Mouse (Mus musculus) midbrain, embryonic 10.5 days (tissue): ENCODE measurements around the gene Atp5g2. TPM values are rescaled to one million over a fixed set of nuclear protein-coding genes. Genes with fewer than 3 reads are reported as not detected.
"Not testable (repeated sequence)": the region's sequence is repeated elsewhere in the genome, so short reads cannot be mapped to it uniquely, and the experiment has no call there.

Experiments
- DNase-seq: peaks from one replicate; pipeline ENCODE4 v3.0.0-alpha.2; 2017; ENCODE audit warnings: low spot score
- H3K27ac ChIP-seq: fragments of 300-500 bp; sonication (generic); replicated peaks from 2 replicates; pipeline ENCODE4 v1.5.1; 2016; ENCODE audit warnings: mild to moderate bottlenecking
- H3K27me3 ChIP-seq: fragments of 300-500 bp; sonication (generic); 2 replicates; pipeline ENCODE4 v1.6.1; 2016; ENCODE audit warnings: low read depth, mild to moderate bottlenecking; ENCODE audit not compliant: poor library complexity, severe bottlenecking
- H3K36me3 ChIP-seq: fragments of 300-500 bp; sonication (generic); 2 replicates; pipeline ENCODE4 v1.6.1; 2016; ENCODE audit warnings: mild to moderate bottlenecking, moderate library complexity
- H3K4me1 ChIP-seq: fragments of 300-500 bp; sonication (generic); 2 replicates; pipeline ENCODE4 v1.6.1; 2016
- H3K4me3 ChIP-seq: fragments of 300-500 bp; sonication (generic); 2 replicates; pipeline ENCODE4 v1.5.1; 2016; ENCODE audit warnings: mild to moderate bottlenecking, moderate library complexity
- H3K9me3 ChIP-seq: fragments of 300-500 bp; sonication (generic); replicated peaks from 2 replicates; pipeline ENCODE4 v1.6.1; 2016; ENCODE audit warnings: mild to moderate bottlenecking
- WGBS: fragments of 180-500 bp; shearing (Covaris S2); methylation state at CpG from one replicate; pipeline ENCODE4 v1.1.7; 2016; 5-methylcytosine and 5-hydroxymethylcytosine counted together
- polyA plus RNA-seq: library from polyadenylated mRNA; unstranded; fragments of >200 nt; fragmentation: Nextera tagmentation; extraction: Ambion mirVana; gene quantifications from 2 replicates; pipeline ENCODE4 v1.2.1, GENCODE M21; 2016

The Atp5g2 gene
- polyA plus RNA-seq, 1 experiment from 2014 or later = 73.7 TPM

DNA sequence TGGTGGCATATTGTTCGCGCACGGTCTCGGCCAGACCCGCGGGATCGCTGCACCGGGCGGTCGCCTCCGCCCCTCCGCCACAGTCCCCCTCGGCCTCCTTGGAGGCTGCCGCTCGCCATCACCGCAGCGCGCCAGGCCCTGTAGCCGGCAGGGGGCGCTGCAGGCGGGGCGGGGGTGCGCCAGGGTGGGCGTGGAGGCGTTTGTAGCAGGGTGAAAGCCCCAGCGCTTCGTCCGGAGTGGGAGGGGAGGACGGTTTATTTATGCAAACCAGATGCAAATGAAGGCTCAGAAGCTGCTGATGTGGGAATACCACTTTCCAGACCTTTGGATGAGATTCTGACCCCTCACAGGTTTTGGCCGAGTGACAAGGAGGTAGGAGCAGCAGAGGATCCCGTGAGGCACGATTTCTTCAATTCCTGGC, 20.8 kb upstream of the Atp5g2 start:
- Histone ChIP-seq H3K27ac (peak overlapping the region; percentile 67), H3K9me3 (no peaks in the 10 kb centered on the region), H3K4me3 (peak overlapping the region; percentile 56), H3K4me1 (peaks cover 45% of the 10 kb centered on the region), H3K36me3 (no peaks in the 10 kb centered on the region), H3K27me3 (peaks cover 87% of the 10 kb centered on the region)
- 0% methylated on average over 32 of the region's 32 CpGs for WGBS
- DNase-seq = peak; percentile 87

DNA sequence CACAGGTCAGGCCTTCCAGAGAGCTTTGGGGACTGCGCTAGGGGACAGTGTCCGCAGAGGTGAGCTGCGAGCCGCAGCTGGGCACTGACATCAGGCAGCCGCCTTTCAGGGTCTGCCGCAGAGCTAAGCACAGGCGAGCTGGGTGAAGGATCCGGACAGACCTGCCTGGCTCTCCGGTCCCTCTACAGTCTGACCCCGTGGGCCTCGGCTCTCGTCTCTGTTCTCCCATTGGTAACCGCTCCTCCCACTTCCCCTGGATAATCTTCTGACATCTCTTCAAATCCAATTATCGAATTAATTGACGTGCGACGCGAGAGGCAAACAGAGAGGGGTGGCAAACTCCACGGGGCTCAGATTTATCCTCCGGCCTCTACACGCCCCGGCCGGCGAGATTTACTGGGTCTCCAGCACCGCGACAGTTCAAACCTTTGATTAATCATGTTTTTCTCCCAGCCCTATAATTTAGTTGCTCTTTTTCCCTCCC, 20.2 kb upstream of the Atp5g2 start:
- Histone ChIP-seq H3K27me3 (peaks cover 87% of the 10 kb centered on the region), H3K4me3 (peak overlapping the region; percentile 56), H3K9me3 (no peaks in the 10 kb centered on the region), H3K4me1 (peaks cover 45% of the 10 kb centered on the region), H3K36me3 (no peaks in the 10 kb centered on the region), H3K27ac (peak overlapping the region; percentile 67)
- WGBS = under 1% methylated on average over 26 of the region's 26 CpGs
- DNase-seq = peak; percentile 62

DNA sequence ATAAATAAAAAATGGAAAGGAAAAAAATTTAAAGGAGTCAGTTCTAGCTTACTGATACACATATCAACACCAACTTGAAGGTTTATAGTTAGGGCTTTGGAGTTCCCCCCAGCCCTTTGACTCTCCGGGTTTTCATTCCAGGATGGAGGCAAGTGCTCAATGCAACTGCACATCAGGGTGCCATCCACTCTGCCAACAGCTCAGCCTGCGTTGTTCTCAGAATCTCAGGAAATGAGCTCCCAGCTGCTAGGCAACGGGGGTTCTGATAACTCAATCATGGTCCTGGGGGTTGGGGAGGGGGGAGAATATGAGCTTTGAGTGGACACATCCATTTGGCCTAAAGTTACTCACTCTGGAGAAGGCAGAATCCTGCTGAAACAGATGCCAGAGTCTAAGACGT, 13.6 kb upstream of the Atp5g2 start:
- no peaks in the 10 kb centered on the region for H3K9me3 ChIP-seq
- WGBS = 9% methylated on average over 4 of the region's 4 CpGs
- H3K36me3 ChIP-seq = no peaks in the 10 kb centered on the region
- DNase-seq = no peak
- H3K27me3 ChIP-seq = peaks cover 67% of the 10 kb centered on the region
- H3K4me3 ChIP-seq = no peak overlapping the region
- H3K27ac ChIP-seq = no peak overlapping the region
- H3K4me1 ChIP-seq = peaks cover 22% of the 10 kb centered on the region

DNA sequence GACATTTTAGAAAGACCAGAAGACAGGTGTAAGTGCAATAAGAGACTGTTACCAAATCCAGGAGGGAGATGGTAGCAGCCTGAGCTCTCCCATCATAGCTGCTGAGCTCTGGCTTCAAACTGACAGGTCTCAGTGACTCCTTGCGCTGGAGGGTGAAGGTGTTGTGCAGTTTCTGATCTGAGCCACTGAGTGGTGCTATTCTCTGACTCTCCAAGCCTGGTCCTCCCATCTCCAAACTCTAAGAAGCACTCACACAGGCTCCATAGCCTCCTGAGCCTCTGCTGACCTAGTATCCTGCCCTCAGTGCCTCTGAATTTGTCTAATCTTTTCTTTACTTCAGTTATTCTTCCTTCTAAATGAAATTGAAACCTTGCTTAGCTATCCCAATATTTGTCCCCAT, 11.5 kb upstream of the Atp5g2 start:
- H3K4me1 ChIP-seq = peaks cover 20% of the 10 kb centered on the region
- WGBS = 25% methylated on average over 1 of the region's 1 CpGs

DNA sequence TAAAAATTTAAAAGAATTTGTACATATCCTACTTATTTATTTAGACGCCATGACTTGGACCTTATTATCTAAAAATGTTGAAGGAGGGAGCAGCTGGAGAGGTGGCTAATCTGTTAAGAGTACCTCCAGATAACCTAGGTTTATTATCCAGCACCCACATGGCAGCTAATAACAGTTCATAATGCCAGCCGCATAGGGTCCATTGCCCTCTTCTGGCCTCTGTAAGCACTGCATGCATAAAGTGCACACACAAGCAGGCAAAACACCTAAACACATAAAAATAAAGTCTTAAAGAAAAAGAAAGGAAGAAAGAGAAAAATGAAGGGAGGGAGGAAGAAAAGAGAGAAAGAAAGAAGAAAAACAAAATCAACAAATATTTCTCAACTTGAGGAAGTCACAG, 4.2 kb upstream of the Atp5g2 start:
- DNase-seq = no peak
- H3K27me3 ChIP-seq = 0 out of 2 replicates have a peak, but pooled peaks cover 4% of the 10 kb centered on the region
- WGBS = 89% methylated on average over 2 of the region's 2 CpGs
- H3K4me1 ChIP-seq = peaks cover 31% of the 10 kb centered on the region
- H3K9me3 ChIP-seq = no peaks in the 10 kb centered on the region
- no peak overlapping the region for H3K4me3 ChIP-seq
- H3K27ac ChIP-seq = no peak overlapping the region
- no peaks in the 10 kb centered on the region for H3K36me3 ChIP-seq

More for the DNA sequence above, 11.5 kb upstream of the Atp5g2 start:
- Histone ChIP-seq H3K27ac (no peak overlapping the region), H3K36me3 (no peaks in the 10 kb centered on the region), H3K4me3 (no peak overlapping the region), H3K9me3 (no peaks in the 10 kb centered on the region), H3K27me3 (peaks cover 56% of the 10 kb centered on the region)
- no peak for DNase-seq

DNA sequence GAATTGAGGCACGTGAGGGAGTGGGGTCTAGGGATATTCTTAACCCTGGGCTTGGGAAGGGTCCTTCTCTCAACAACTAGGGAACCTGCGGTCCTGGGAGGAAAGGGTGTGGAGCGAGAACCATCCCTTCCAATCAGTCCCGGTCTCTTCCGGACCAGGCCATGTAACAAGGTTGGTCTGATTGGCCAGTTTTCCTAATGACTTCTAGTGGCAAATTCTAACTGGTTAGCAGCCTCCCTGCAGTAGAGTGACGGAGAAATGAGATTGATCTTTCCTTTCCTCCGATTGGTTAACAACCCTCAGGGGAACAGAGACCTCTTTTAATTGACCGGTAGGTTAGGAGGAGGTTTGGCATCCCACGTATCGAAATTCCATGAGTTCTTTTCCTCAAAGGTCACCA, 1.4 kb upstream of the Atp5g2 start:
- H3K27ac ChIP-seq = peak overlapping the region; percentile 100
- no peaks in the 10 kb centered on the region for H3K9me3 ChIP-seq
- peak; percentile 65 for DNase-seq
- WGBS = 3% methylated on average over 10 of the region's 10 CpGs
- H3K27me3 ChIP-seq = no peaks in the 10 kb centered on the region
- peak overlapping the region; percentile 84 for H3K4me3 ChIP-seq
- peaks cover 52% of the 10 kb centered on the region for H3K4me1 ChIP-seq
- peaks cover 10% of the 10 kb centered on the region for H3K36me3 ChIP-seq

DNA sequence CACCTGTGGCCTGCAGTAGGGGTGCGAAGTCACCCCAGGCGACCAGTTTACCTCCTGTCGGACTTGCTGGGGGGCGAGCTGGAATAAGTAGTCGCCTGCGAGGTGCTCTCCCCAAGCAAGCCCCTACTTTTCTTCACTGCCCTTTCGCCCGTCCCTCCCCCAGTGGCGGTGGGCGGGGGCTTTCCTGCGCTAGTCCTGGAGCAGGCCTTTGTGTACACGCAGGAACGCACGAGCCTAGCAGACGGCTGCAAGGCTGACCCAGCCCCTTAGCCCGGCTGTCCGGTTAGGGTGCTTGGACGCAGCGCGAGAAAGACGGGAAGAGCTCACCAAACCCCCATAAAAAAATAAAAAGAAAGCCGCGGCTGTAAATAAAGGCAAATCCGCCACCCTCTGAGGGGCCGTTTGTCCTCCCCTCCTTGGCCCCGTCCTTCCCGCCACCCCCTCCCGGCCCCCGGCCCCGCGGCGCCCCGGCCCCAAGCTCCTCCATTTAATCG, 384 bp downstream of the Atp5g2 start:
- under 1% methylated on average over 34 of the region's 34 CpGs for WGBS
- peaks cover 52% of the 10 kb centered on the region for H3K4me1 ChIP-seq
- peak overlapping the region; percentile 100 for H3K27ac ChIP-seq
- DNase-seq = peak; percentile 91
- no peaks in the 10 kb centered on the region for H3K9me3 ChIP-seq
- H3K4me3 ChIP-seq = peak overlapping the region; percentile 84
- H3K36me3 ChIP-seq = peaks cover 27% of the 10 kb centered on the region
- no peaks in the 10 kb centered on the region for H3K27me3 ChIP-seq

DNA sequence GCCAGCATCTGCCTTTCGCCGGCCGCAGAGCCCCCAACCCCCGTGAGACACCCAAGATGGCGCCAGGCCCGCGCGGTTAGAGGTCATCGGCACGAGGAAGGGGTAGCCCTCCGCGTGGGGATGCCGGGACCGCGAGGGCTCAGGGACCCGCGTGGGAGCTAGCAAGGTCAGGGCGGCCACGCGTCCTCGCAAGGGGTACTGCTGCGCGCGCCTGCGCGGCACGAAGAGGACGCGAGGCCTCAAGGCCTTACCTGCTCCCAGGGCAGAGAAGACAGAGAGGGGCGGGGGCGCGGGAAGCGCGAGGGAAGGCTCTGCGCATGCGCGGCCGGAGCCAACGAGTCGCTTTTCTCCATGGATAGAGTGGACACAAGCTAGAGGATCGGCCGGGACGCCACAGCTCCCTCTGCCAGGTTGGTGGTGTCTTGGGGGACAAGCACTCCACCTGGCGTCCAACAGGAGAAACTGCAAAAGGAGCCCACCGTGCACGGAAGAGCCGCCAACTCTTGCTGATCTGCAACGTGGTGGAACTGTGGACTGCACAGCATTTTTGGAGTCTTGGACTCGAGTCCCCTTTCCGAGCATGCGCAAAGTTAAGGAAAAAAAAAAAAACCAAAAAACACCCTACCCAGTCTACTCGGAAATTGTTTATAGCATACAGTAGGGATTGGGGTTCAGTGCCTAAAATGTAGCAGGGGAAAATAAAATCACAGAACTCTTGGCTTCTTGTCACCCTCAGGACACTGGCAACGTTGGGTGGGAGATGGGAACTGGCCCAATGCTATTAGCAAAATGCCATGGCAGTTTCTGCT, 1.2 kb downstream of the Atp5g2 start:
- Histone ChIP-seq H3K9me3 (no peaks in the 10 kb centered on the region), H3K4me1 (peaks cover 52% of the 10 kb centered on the region), H3K27me3 (no peaks in the 10 kb centered on the region), H3K27ac (peak overlapping the region; percentile 100), H3K36me3 (peaks cover 35% of the 10 kb centered on the region), H3K4me3 (peak overlapping the region; percentile 84)
- under 1% methylated on average over 53 of the region's 53 CpGs for WGBS
- peak; percentile 99 for DNase-seq

DNA sequence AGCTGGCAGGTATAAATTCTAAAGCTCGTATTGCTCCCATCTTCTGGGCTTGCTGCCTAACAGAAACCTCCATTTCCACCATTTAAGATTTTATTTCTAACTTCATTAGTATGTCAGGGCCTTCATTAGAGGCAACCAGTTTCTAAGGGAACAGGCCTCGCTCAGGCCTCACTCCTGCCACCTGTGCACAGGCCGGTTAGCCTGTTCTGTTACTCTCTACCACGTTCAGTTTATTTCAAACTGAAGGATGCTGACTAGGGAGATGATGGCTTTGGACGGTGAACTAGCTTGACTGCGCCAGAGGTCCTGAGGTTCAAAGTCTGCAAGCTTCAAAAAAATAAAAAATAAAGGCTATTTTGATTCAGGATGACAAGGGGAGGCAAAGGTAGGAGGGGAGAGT, 1.9 kb downstream of the Atp5g2 start:
- peaks cover 52% of the 10 kb centered on the region for H3K4me1 ChIP-seq
- H3K4me3 ChIP-seq = peak overlapping the region; percentile 84
- WGBS = 15% methylated on average over 6 of the region's 6 CpGs
- H3K27ac ChIP-seq = peak overlapping the region; percentile 100
- H3K36me3 ChIP-seq = peaks cover 41% of the 10 kb centered on the region
- no peaks in the 10 kb centered on the region for H3K27me3 ChIP-seq
- no peaks in the 10 kb centered on the region for H3K9me3 ChIP-seq
- DNase-seq = no peak

DNA sequence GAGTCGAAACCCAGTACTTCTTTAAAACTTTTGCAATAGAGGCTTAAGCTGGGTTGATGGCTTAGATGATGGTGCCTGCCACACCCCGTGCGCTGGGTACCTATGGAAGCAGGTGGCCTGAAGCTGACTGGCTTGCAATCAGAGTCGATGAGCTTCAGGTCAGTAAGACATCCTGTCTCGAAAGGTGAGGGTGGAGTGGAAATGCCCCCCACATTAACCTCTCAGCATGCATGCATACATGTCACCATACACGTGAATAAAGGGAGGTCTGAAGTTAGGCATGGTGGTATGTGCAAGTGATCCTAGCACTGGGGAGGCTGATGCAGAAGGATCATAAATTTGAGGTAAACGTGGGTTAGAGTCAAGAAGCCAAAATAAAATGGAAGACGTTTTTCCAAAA, 2.6 kb downstream of the Atp5g2 start:
- Histone ChIP-seq H3K4me1 (peaks cover 52% of the 10 kb centered on the region), H3K27me3 (no peaks in the 10 kb centered on the region), H3K36me3 (peaks cover 48% of the 10 kb centered on the region), H3K27ac (peak overlapping the region; percentile 100; the same call in 1 of the 2 replicates), H3K4me3 (peak overlapping the region; percentile 84), H3K9me3 (no peaks in the 10 kb centered on the region)
- DNase-seq = no peak
- WGBS = 90% methylated on average over 8 of the region's 8 CpGs

DNA sequence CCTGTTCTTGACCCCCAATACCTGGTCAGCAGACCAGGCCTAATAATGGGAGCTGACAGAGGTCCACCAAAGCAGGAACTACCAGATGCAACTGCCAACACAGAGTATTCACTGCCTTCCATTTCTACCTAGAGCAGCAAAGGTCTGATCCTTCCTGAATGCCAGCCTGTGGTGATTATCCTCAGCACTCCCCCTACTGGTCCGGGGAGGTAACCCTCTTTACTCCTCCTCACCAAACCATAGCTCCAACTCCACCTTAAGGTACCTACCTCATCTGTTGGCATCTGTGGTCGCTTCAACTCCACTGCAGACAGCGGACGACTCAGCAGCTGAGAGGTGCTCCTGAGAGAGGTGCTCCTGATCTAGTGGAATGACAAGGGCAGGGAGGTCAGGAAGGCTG, 6.7 kb downstream of the Atp5g2 start:
- peaks cover 16% of the 10 kb centered on the region for H3K4me1 ChIP-seq
- WGBS = 56% methylated on average over 4 of the region's 4 CpGs
- H3K27me3 ChIP-seq = no peaks in the 10 kb centered on the region
- H3K4me3 ChIP-seq = no peak overlapping the region
- no peak overlapping the region for H3K27ac ChIP-seq
- H3K36me3 ChIP-seq = peaks cover 88% of the 10 kb centered on the region
- peak; percentile 43 for DNase-seq
- no peaks in the 10 kb centered on the region for H3K9me3 ChIP-seq

DNA sequence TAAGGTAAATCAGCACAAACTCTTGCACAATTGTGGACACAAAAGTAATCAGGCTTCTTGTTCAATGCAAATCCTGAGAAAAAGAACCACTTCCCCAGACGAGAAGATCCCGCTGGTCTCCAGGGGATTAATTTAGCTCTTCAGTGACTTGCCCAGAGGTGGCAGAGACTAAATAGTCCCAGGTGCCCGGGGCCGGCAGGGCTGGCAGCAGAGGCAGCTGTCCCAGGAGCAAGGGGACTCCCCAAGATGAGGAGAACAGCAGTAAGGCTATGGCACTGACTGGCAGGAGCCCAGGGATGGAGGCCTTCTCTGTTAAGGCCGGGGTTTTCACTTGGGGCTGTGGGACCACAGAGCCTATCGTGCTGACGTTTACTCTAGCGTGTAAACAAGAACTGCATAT, 8.3 kb downstream of the Atp5g2 start:
- DNase-seq = no peak
- 94% methylated on average over 8 of the region's 8 CpGs for WGBS
- Histone ChIP-seq H3K9me3 (no peaks in the 10 kb centered on the region), H3K27me3 (no peaks in the 10 kb centered on the region), H3K36me3 (peaks cover 91% of the 10 kb centered on the region), H3K4me3 (no peak overlapping the region), H3K4me1 (0 out of 2 replicates have a peak, but pooled peaks cover under 1% of the 10 kb centered on the region), H3K27ac (no peak overlapping the region)

DNA sequence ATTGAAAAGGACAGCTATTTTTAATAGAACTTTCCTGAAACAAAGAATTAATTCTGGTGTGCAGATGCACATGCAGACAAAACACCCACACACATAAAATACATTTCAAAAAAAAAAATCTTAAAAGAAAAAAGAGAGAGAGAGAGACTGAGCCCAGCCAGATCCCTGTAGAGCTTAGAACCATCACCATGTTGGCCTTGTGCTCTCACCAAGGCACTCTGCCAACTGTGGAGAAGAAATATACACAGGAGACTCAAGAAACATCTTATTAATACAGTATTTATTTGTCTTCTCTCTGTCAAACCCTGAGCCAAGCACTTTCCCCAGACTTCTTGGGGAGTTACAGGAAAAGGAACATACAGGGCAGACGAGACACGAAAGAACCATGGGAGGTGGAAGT, 9.6 kb downstream of the Atp5g2 start:
- WGBS = 100% methylated on average over 1 of the region's 2 CpGs
- DNase-seq, H3K4me1 ChIP-seq, H3K9me3 ChIP-seq, H3K4me3 ChIP-seq, H3K27ac ChIP-seq, H3K27me3 ChIP-seq: not testable (repeated sequence)
- peaks cover 80% of the 10 kb centered on the region for H3K36me3 ChIP-seq
